Mouse (Mus musculus) T-cell, adult 2 months (primary cell): ENCODE results near the gene Furin.

Experiments
- DNase-seq: peaks from one replicate; pipeline ENCODE4 v3.0.0; 2022; ENCODE audit warnings: low spot score

Furin gene

DNA sequence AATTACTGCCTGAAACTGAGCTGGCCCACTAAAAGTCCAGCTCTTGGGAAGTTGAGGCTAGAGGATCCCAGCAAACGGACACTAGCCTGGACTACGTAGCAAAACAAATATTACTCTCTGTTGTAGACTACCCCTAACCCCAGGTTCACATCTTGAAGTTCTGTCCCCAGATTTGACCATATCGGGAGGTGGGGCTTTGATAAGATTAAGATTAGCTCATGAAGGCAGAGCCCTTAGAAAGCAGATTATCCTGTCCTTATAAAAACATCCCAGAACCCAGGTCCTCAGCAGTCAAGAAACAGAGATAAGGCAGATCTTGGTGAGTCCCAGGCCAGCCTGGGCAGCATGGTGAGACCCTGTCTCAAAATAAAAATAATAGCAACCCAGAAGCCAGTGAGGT, 33.1 kb downstream of the Furin start:
- no peak for DNase-seq

DNA sequence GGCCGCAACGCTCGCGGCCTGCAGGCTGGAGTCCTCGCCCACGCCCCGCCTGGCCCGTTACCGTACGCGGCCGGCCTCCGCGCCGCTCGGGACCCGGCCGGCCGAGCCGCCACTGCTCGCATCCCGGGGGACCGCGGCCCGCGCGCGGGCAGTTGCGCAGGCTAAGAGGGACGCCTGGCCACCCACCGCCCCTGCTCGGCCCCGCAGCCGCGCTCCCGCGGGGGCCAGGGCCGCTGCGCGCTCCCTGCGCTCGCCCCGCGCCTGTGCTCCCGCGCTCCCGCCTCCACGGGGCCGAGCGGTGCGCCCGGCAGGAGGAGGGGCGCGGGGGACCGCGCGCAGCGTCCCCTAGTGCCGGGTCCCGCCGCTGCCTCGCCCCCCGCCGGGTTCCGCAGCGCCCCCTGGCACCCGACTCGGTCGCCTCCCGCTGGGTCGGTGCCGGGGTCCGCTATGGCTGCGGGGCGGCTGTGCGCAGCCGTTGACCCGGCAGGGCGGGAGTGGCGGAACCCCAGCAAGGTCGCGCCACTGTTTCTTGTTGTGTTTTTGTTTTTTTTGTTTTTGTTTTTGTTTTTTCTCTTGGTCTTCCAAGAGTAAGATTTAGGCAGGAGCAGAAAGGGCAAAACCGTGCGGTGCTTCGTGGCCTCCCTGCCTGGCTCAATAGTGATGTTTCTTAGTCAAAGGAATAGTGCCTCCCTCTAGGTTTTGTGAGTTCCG, 34.0 kb downstream of the Furin start, which contains the start of gene Man2a2:
TSS of gene Man2a2 (minus strand) at position 335 of the 711 bp plus-strand sequence.
- peak; percentile 78 for DNase-seq

DNA sequence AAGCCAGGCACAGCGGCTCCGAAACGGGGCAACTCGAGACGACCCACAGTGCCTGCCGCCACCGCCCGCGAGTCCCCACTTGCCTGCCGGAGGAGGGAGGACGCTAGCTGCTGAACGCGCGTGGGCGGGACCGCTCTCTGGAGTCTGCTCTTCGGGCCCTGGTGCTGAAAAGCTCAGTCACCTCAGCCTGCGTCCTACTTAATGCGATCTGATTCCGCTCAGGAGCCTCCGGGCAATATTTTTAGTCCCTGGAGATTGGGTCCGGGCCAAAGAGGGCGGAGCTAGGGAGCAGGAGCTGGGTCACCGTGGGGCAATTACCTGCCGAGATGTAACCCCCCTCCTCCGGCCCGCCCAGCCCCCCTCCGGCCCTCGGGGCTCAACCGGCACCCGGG, 34.6 kb downstream of the Furin start:
- DNase-seq = peak; percentile 88

DNA sequence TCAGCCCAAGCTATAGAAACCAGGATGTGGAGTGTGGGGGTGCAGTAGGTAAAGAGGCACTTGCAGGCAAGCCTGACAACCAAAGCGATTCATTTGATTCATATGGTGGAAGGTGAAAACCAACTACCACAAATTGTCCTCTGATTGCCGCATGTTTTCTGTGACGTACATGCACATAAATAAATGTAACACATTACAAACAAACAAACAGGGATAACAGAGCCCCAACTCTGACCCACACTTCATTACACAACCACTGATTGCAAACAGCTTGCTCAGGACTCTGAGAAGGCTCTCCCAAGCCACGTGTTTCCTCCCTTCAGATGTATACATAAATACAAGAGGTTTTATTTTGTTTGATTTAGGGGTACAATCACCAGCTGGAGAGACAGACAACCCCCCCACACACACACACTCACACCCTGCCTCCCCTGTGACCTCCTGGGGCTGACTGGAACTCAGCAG, 35.2 kb downstream of the Furin start:
- DNase-seq = peak; percentile 22

DNA sequence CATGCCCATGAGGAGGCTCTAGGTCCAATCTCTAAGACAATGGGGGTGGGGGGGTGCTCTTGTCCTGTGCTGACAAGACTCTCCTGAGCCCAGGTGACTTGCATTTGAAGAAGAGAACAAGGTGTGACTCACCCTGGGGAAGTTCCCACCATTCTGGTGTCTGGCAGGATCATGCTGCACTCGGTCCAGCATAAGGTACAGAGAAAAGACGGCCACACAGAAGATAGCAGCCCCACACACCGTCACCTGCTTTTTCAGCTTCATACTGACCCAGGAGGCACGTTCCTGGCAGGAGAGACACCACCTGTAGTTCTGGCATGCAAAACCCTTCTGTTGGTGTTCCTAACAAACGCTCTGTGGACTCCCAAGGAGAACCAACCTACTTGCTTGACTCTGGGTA, 35.8 kb downstream of the Furin start:
- DNase-seq = peak; percentile 8

DNA sequence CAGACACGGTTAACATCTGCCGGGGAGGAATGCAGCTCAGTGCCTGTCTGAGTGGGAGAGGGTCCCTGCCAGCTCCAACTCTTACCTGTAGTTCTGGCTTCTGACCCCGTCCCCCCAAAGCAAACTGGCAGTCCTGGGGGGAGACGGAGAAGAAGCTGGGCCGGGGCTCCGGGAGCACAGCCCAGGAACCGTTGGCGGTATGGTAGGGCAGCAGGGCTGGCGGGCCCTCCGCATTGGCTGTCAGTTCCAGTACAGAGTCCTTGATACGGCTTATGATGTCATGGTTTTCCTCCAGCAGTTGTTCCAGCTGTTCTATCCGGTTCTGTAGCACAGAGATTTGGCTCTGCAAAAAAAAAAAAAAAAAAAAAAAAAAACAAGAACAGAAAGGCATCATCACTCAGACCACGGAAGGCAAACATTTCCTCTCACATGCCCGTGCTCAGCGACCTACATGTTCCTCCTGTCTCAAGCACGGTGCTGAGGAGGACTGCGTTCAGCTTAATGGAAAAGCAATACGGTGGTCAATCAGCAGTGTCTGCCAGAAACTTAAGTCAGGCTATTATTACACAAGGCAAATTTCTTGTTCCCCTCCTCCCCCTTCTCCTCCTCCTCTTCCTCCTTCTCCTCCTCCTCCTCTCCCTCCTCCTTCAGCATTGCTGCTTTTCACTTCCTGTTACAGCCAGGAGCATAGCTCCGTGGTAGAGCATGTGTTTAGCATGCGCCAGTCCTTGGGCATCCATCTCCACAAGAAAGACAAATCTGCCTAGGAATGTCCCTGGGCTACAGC, 36.4 kb downstream of the Furin start:
- peak; percentile 45 for DNase-seq

DNA sequence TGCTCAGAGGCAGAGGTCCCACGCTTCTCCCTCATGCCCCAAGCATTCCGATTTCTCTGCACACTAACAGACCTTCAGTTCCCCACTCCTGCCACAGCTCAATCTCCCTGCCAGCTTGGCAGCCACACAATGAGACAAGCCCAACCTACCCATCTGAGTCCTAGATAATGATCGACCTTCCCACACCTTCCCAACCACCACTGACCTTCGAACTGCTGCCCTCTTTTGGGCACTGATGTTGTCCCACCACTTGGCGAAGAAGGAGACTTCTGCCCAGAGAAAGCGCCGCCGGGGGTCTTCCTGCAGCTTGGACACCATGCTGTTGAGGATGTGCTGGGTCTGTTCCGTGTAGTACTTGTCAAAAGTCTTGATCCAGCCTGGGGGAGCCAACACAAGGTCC, 37.2 kb downstream of the Furin start:
- no peak for DNase-seq

DNA sequence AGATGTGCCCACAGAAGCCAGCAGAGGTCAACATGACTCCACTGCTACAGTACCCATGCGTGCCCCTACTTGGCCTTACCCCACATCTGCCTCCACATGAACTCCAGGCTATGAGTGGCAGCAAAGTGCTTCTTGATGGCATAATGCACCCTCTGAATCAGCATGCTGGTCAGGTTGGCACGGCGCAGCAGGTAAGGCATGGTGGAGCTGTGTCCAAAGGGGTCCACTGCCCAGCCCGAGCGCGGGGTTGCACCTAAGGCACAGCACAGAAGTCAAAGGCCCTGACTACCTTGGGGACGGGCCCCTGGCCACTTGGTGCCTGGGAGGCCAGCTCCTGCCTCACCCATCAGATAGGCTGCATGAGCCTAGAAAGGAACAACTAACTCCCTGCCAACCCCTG, 38.0 kb downstream of the Furin start:
- DNase-seq = no peak

DNA sequence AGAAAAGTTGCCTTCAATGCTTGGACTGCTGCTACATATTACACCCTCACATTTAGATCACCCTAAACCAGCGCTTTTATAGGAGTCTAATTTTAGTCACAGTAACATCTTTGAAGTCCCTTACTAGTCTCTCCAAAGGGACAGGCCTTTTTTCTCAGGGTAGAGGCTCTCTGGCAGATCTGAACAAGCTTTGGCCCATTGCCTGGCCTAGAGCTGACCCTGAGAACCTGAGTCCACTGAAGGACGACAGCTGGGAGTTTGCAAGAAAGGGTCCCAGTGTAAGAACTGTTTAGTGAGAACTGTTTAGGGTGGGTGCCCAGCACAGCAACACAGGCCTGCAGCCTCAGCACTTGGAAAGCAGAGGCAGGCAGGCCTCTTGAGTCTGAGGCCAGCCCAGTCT, 39.5 kb downstream of the Furin start:
- no peak for DNase-seq

DNA sequence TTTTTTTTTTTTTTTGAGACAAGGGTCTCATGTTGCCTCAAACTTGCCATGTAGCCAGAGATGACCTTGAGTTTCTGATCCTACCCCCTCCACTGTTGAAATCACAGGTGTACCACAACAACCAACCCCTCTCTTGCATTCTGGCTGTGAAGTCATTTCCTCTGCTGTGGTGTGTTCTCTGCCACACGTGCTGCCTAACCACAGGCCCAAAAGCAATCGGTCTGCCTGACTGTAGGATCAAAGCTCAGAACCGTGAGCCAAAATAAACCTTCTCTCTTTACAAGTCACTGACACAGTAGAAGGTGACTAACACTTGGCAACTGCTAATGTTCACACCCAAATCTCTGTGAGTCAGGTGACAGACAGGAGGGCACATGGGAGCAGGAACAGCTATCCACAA, 44.8 kb downstream of the Furin start:
- no peak for DNase-seq

DNA sequence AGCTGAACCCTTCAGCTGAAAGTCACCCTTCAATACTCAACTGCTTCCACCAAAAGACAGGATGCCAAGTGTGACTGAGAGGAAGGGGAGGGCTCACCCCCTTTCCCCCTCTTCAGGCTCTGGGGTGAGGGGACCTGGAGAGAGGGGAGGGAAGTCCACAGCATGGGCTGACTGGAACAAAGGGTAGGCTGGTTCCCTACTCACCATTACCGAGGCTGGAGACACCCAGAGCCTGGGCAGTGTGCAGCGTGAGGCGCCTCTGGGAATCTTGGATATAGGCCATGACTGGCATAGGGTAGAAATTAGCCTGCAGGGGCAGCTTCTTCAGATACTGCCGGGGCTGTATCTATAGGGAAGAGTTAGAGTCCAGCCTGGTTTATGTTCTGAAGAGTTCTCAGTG, 47.2 kb downstream of the Furin start:
- DNase-seq = no peak

DNA sequence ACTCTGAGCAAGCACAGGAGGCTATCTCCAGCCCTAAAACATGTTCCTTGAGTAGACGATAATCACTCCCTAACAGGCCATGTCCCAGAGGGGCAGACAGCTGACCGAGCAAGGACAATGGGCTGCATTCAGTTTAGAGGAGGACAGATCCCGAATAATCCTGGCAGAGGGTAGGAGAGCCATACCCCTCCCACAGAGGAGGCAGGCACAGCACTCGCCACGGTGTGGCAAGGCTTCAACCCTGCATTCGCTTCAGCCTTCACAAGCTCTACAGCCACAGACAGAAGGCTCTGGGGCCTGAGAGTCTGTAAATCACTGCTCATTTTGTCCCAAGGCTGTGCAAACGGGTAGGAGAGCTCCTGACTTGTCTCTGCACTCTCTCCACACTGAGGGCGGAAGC, 48.1 kb downstream of the Furin start:
- no peak for DNase-seq

DNA sequence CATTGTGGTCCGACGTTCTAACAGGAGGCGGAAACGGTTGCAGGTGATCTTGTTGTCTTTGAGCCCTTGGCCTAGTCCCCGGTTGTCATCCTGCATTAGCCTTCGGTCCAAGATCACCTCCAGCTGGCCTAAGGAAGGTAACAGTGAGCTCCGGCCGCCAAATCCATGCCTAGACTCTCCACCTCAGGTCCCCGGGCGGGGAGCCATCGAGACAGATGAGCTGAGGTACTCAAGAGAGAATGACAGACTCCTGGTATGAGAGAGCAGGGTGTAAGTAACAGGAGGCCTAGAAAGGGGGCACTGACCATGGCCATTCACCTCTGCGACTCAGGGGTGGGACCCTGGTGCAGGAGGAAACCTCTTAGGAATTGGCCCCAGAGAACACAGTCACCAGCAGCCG, 48.9 kb downstream of the Furin start:
- no peak for DNase-seq

DNA sequence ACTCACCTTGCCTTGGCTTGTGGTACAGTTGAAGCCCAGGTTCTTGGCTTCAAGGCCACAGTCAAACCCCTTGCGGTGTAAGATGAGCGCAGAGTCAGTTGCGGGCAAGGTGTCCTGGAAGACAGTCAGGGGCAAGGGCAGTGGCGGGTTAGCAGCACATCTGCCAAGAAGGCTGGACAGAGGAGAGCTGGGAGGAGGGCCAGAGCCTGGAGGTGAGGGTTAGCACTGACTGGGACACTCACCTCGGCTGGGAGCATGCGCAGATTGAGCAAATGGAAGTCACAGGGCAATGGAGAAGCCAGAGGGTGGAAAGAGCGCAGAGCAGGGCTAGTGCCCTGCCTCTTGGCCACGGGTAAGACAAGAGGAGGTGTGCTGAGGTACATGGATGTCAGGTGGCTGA, 52.3 kb downstream of the Furin start:
- no peak for DNase-seq

DNA sequence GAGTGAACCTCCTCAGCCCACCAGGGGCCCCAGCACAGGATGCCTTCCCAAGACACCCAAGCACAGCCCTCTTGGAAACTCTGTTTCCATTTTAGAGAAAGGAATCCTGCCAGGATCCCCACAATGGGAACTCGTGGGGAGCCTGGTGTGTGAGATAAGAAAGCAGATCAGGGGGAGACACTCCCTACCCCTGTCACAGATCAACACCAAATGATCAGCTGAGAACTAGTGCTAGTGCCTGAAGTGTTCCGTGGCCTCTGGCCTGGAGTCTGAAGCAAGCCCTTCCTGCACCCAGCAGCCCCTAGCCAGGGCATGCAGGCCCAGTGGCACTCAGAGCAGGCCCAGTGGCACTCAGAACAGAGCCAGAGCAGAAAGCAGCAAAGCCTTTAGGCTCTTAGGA, 54.4 kb downstream of the Furin start:
- DNase-seq = no peak

DNA sequence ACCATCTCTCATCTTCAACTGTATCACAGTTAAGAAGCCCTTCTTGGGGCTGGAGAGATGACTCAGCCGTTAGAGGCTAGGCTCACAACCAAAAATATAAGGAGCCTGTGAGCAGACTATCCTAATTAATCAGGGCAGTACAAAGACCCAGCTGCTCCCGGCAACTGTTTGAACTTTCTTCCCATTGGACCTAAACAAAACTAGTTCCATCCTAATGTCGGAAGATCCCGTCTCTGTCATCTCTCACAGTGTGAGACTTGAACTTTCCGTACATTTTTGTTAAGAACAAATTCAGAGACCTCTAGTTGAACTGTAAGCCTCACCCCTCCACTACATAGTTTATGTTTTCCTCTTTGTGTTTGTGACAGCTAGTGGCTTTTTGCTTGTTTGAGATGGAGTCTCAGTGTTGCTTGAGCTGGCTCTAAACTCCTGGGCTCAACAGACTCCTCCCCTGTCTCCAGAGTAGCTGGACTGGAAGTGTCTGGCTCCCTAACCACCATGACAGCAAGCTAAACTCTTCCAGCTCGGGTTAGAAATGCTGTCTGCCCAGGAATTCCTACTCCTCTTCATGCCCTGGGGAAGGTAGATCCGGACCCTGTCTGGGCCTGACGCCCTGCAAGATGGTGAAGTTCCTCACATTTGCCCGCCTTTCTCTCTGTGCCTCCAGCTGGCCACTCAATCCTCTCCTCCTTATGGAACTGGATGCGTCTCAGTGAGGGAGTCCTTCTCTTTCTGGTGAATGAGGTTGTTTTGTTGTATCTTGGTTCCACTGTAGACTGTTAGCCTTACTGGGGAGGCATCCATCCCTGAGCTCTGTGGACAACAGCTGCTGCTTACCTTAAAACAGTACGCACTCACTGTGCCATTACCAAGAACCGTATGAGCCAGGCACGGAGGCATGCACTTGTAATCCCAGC, 57.3 kb downstream of the Furin start:
- no peak for DNase-seq

DNA sequence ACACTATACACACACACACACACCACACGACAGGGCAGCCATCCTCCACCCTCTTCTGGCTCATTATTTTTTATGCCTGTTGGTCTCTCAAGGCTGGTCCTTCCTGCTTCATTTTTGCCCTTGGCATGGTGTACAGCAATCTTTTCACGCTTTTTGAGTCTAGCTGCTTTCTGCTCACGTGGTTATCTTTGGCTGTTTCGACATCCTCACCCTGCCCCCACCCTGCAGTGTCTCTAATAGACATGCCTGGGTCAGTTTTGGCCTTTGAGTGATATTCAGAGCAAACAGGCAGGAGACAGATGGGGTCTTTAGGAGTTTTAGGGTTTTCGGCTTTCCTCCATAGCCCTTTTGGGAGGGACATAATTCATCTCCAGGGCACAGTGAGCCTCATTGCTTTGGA, 58.4 kb downstream of the Furin start:
- DNase-seq = no peak

DNA sequence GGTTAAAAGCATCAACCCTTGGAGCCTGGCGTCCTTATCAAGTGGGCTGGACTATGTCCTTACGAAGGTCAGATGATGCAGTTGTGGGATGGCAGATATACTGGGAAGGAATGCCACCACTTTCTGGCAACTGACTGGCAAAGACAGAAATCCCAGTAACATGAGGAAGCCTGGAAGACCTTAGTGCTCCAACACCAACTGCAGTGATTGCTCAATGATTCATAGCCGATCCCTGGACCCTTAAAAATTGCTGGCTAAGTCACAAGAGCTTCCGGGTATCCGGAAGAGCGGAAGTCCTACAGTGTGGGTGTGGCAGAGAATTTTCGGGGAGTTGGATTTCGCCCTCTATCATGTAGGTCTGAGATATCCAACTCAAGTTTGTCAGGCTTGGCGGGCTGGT, 59.1 kb downstream of the Furin start:
- no peak for DNase-seq

DNA sequence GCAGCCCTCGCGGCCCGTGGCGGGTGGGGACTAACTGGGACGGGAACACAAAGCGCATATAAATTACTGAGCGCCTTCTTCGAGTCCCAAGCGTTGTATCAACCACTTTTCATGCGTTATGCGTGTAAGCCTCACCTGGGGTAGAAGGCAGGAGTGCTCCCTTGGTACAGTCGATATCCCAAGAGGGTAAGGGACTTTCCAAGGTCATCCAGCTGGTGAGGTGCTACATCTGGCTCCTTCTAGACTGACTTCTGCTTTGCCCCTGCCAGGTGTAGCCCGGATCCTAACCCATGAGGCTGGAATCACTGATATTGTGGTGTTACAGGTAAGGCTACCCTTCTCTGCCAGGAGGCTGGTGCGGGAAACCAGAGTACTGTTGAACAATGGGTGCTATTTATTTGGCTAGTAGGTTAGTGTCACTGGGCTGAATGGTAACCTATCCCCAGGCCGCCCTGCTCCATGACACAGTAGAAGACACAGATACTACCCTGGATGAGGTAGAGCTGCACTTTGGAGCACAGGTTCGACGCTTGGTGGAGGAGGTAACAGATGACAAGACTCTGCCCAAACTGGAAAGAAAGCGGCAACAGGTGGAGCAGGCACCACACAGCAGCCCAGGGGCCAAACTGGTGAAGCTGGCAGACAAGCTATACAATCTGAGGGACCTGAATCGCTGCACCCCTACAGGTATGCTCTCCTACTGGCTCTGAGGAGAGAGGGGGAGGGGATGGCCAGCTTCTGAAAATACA, 61.8 kb downstream of the Furin start:
- DNase-seq = no peak

DNA sequence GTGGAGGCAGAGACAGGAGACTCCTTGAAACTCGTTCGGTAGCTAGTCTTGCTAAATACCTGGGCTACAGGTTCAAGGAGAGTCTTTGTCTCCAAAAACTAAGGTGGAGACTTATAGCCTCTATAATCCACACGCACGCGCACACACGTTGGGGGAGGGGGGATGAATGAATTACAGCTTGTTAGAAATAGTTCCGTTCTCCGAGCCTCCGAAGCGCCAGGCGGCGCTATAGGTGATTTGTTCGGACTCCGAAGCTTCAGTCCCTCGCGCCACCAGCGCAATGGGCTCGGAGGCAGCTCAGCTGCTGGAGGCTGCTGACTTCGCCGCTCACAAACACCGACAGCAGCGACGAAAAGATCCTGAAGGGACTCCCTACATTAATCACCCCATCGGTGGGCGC, 62.4 kb downstream of the Furin start, which contains the start of gene Hddc3:
TSS of gene Hddc3 (plus strand) at position 247 of the 400 bp plus-strand sequence.
- DNase-seq = peak; percentile 94

DNA sequence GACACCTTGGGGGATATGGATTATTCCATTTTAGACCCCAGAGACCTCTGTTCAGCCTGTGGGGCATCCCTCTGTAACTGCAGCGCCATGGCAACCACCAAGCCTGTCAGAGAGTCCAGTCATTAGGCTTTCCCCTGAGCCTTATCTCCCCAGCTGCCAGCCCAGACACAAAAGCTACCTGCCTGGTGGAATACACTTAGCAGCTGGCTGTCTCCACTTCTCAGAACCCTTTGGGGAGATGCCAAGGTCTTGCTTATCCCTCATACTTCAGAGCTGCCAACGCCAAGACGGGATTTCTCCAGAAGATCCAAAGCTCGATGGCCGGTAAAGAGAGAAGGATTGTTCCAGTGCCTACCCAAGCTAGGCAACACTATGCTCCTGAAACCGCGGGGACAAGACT, 63.4 kb downstream of the Furin start:
- no peak for DNase-seq

DNA sequence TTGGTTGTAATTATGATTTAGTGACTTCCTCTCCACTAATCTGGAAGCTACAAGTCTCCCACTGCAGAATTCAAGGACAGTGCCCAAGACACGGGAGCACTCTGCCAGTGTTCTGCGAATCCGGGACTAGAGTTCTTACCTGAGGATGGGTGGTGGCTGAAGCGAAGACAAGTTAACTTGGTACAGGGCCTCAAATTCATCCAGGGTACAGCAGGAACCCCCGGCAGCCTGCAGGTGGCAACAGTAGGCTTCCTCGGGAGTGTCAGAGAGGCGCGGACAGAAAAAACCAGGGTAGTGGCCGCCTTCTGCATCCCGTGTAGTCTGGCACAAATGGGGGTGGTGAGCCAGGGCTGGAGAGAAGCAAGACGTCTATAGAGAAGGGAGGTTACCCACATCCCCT, 64.4 kb downstream of the Furin start, which contains the start of gene Unc45a:
TSS of gene Unc45a (minus strand) at position 213 of the 400 bp plus-strand sequence.
- peak; percentile 78 for DNase-seq
